13 mouse cellular contexts compared by ENCODE assay signal in the genomic region with DNA sequence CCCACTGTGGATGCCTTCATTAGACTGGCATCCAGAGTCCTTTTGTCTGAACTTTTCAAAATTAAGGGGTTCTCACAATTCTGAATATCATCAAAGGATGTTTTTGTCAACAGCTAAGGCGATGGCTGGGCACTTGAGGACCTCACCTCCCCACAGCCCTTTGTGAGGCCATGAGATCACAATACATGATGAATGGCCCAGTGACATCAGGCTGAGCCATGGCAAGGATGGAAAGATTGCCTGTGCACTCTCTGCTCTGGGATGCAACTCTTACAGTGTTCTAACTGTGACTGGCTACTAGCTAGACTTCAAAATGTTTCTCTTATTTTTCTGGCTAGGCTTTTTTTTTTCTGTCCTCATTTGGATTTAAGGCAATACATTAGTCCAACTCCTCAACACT.
DNase-seq lines count a peak whose midpoint lies in the region.
"Had no signal": no experiment of that assay in that cellular context is flagged by ENCODE, and none has a peak within 500 bp of the region (broad histone marks: within the 10 kb centered on the region; RNA-seq: fewer than 3 reads in every experiment).

No protein-coding gene starts in this region.

- DNase-seq in adrenal gland, adult 2 months: peak; percentile 64
- no peak for DNase-seq in adrenal gland, postnatal 14 days
- DNase-seq in embryo, embryonic 10 days (ENCODE audit: low spot score): peak; percentile 17
- DNase-seq in embryo, embryonic 9.5 days (ENCODE audit: extremely low spot score): no peak
- peak; percentile 25 for DNase-seq in Muller cell, postnatal 12 days (ENCODE audit: inconsistent ontology term)
- DNase-seq: adrenal gland, postnatal 10 days; B cell, adult 2 months; cerebellum, adult 11 months; cerebellum, adult 18-20 months; cerebellum, adult 8-10 months; cerebellum, adult 9-11 months; cerebellum, postnatal 14 days; cerebellum, postnatal 36 days had no signal

Comparison
In these comparisons a context has a peak if more than half of its experiments do, and no peak if none do; other contexts are left out.
1. DNase-seq: peak in adrenal gland, adult 2 months (single experiment), embryo, embryonic 10 days (single experiment) and Muller cell, postnatal 12 days (single experiment); none in adrenal gland, postnatal 14 days (single experiment) and embryo, embryonic 9.5 days (single experiment).